Mouse (Mus musculus): ENCODE measurements around the gene Slc7a10.

GRCm38 (mm10) chr7:35162443-35162842 is 23.7 kb upstream of the Slc7a10 start:
- TF ChIP-seq CTCF (IDR thresholded peaks at IDR 0.05; ENCODE audit: borderline replicate concordance, insufficient read depth, low read depth, low read length) = no peak
- TF ChIP-seq POLR2A (IDR thresholded peaks at IDR 0.05; ENCODE audit: borderline replicate concordance, insufficient read depth, low read length) = no peak

Measured in cerebellum, adult 2 months (tissue).